Mouse (Mus musculus): ENCODE results near the gene Tbx1.

The Tbx1 gene

GRCm38 (mm10) chr16:18622916-18623750, 32.7 kb upstream of the Tbx1 start:
- DNase-seq (ENCODE audit: low read depth in 1 of 2, low spot score in 2 of 2), result no peak

GRCm38 (mm10) chr16:18622019-18622418, 31.5 kb upstream of the Tbx1 start, which contains the start of gene Gp1bb:
Gene Gp1bb (minus strand): TSS chr16:18622403.
- DNase-seq (ENCODE audit: low read depth in 1 of 2, low spot score in 2 of 2), result no peak

DNA sequence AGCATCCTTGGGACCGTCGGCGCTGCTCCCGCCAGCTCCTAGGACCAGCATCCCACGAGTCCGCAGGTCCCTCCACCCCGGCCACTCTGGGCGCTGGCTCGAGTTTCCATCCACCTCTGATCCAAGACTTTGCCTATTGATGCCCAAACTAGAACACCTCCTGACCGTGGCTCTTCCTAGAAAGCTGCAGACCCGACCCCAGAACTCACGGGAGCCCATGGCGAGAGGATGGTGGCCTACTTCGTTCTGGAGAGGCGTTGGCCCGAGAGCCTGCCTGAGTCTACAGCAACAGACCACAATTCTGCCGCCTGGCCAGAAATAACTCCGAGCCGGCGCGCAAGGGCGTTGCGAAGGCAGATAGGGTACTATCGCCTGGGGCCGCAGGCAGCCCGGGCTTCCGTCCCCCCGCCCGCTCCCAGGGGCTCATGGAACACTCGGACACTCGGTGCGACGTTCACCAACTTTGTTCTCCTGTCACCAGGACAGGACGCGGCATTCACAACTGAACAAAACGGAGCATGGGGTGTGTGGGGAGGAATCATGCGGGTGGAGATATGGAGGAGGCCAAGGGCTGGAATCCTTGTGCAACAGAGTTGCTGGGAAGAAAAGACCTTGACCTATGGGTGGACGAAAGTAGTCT, 31.0 kb upstream of the Tbx1 start:
- DNase-seq (ENCODE audit: low read depth in 1 of 2, low spot score in 2 of 2), result no peak

- no peak for DNase-seq (ENCODE audit: low read depth in 1 of 2, low spot score in 2 of 2)
Measured at GRCm38 (mm10) chr16:18620601-18621361, 30.3 kb upstream of the Tbx1 start.

DNA sequence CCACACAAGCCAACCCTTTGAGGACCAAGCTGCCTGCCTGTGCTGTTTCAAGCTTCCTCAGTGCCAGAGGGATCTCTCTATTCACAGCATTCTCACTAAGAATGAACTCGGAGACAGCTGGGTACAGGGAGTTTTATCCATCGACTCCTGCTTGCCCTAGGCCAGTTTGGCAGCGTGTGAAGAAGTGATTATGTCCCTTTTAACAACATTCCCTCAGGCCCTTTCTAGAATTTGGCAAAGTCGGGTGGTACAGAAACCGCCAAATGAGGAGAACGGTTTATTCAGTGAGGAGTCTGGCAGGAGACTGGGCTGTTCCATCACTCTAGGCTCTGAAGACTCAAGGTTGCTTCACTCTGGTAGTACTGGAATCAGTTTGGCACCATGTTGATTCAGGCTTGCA, 29.7 kb upstream of the Tbx1 start:
- no peak for DNase-seq (ENCODE audit: low read depth in 1 of 2, low spot score in 2 of 2)

GRCm38 (mm10) chr16:18619110-18619509, 28.6 kb upstream of the Tbx1 start:
- DNase-seq (ENCODE audit: low read depth in 1 of 2, low spot score in 2 of 2), result no peak

- no peak for DNase-seq (ENCODE audit: low read depth in 1 of 2, low spot score in 2 of 2)
Measured at GRCm38 (mm10) chr16:18618297-18618696, 27.8 kb upstream of the Tbx1 start.

DNA sequence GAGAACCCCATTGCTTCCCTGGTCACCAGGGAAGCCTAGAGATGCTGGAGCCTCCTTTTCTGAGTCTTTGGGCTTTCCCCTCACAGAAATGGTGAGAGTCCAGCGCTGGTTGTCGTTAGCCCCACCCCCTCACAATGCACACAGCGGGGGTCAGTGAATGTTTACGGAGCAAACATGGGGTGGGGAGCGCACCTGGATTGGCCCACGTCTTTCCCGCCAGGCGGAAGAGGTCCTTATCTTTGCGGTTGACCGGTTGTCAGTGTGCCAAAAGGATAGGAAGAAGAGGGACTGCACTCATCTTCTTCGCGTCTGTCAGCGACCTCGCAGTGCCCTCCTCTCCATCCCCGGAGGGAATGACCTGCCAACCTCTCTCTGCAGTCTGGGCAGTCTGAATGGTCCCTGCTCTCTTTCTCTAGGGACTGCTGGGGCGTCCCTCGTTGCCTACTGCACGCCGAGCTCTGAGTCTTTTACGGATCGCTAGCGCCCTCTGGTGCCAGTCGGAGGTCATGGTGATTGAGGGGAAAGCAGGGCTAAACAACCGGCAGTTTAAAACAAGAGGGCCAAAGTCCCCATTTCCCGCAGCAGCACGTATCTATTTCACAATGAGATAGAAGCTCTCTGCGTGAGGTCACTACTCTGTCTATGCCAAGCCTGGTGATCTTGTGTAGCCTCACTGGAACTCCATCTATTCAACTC, 27.0 kb upstream of the Tbx1 start:
- peak; percentile 22 to 68 for DNase-seq (ENCODE audit: low read depth in 1 of 2, low spot score in 2 of 2)

- no peak for DNase-seq (ENCODE audit: low read depth in 1 of 2, low spot score in 2 of 2)
Measured at GRCm38 (mm10) chr16:18613301-18613700, 22.8 kb upstream of the Tbx1 start.

GRCm38 (mm10) chr16:18611752-18612151, 21.3 kb upstream of the Tbx1 start:
- DNase-seq (ENCODE audit: low read depth in 1 of 2, low spot score in 2 of 2), result no peak

GRCm38 (mm10) chr16:18609099-18609498, 18.6 kb upstream of the Tbx1 start:
- no peak for DNase-seq (ENCODE audit: low read depth in 1 of 2, low spot score in 2 of 2)

GRCm38 (mm10) chr16:18608226-18608625, 17.8 kb upstream of the Tbx1 start:
- no peak for DNase-seq (ENCODE audit: low read depth in 1 of 2, low spot score in 2 of 2)

- no peak for DNase-seq (ENCODE audit: low read depth in 1 of 2, low spot score in 2 of 2)
Measured at GRCm38 (mm10) chr16:18605705-18606104, 15.2 kb upstream of the Tbx1 start.

DNA sequence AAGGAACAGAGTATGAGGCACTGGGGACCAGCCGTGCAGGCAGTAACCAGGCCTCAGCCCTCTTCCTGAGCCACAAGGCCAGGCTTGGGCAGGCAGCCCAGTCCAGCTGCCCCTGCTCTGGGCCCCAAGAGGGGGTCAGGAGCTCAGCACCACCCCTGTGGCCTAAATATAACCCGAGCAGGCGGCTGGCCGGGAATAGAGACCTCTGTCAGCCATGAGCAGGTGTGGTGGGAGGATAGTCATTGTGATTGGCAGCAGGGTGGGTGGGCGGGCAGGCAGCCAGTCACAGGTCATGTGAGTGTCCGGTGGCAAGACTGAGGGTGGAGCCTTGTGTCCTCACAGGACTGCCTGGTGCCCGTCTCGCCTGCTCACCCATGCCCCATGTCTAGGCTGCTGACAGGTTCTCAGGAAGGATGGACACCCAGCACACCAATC, 13.8 kb upstream of the Tbx1 start:
- DNase-seq (ENCODE audit: low read depth in 1 of 2, low spot score in 2 of 2), result no peak

DNA sequence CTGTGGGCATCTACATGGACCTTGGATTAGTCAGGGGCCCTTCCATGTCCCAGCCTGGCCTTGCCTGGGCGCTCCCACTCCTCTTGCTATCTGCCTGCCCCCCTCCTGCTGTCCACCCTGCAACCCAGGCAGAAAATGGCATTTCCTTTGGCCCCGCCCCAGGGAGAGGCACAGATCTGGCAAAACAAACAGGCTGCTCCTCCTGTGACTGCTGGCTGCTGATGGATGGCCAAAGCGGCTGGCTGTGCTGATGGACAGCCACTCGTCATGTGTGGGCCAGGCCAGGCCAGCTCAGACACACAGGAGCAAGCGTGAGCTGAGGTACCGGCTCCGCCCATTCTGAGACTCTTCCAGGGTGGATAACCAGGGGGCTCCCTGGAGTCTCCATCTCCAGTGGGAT, 11.0 kb upstream of the Tbx1 start:
- DNase-seq (ENCODE audit: low read depth in 1 of 2, low spot score in 2 of 2), result no peak

DNA sequence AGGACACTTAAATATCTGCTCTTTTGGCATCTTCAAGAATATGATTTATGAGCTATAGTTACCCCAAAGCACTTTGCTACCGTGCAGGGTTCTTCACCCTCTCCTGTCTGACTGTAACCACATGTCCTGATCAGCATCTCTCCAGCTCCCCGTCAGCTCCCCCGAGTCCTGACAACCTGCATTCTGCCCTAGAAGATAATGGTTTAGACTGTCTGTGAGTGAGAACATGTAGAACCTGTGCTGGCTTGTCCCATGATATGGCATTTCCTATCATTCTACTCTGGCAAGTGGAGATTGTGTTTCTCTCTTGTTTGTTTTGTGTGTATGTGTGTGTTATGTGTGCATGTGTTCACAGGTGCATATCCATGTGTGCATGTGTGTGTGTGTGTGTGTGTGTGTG, 7.5 kb upstream of the Tbx1 start:
- DNase-seq (ENCODE audit: low read depth in 1 of 2, low spot score in 2 of 2), result no peak

- DNase-seq (ENCODE audit: low read depth in 1 of 2, low spot score in 2 of 2), result no peak
Measured at GRCm38 (mm10) chr16:18596255-18596654, 5.8 kb upstream of the Tbx1 start.

DNA sequence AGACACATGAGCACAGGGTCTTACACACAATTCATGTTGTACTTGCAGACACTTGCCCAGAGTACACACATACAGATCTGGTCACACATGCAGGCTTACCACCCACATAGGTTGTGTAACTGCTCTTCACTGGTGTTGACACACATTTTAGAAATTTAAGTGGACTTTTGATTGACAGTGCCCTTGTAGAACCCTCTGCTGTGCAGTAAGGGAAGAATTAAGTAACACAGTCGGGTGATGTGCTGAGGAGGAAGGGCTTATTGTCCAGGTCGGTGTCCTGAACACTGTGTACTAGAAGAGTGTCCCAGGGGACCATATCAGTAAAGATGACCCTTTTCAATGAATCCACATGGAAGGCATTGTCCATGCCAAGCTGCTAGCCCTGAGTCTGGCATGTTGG, 3.5 kb upstream of the Tbx1 start:
- no peak for DNase-seq (ENCODE audit: low read depth in 1 of 2, low spot score in 2 of 2)

DNA sequence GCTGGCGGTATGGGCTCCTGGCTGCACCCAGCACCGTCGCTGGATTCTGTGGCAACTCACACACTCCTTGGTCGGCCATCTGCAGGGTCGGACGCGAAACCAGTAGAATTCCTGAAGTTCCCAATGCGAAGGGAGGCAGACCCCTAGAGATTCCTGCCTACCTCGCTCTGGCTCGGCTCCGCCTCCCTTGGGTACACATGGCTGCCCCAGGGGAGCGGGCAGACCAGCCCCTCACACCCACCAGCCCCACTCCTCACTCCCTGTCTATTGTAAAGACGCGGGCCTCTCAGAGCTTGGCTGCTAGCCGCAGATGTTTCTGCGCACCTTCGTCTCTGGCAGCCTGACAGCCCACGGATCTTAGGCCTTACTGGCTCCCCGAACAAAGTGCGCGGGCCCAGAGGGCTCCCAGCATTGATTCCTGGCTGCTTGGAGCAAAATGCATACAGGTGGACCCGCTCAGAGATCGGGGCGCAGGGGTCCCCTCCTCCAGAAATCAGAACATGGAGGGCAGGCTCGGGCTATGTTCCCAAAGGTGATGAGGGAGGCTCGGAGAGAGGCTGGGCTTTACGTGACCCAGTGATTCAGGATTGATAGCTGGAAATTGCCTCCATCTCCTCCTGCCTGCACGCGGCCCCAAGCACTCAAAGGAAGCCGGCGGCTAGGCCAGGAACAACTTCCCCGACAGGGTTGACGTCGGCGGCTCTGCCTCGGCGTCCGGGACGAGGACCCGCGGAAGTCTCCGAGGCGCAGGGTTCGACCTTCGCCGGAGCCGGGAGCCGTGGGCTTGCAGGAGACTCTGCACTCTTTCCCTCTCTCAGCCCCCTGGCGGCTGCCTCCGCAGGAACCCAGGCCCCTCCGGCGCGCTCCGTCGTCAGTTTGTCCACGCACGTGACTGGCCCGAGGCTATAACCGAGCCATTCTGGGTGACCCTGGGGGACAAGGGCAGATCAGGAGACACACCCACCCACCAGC, 862 bp upstream of the Tbx1 start:
- DNase-seq (ENCODE audit: low read depth in 1 of 2, low spot score in 2 of 2), result no peak

DNA sequence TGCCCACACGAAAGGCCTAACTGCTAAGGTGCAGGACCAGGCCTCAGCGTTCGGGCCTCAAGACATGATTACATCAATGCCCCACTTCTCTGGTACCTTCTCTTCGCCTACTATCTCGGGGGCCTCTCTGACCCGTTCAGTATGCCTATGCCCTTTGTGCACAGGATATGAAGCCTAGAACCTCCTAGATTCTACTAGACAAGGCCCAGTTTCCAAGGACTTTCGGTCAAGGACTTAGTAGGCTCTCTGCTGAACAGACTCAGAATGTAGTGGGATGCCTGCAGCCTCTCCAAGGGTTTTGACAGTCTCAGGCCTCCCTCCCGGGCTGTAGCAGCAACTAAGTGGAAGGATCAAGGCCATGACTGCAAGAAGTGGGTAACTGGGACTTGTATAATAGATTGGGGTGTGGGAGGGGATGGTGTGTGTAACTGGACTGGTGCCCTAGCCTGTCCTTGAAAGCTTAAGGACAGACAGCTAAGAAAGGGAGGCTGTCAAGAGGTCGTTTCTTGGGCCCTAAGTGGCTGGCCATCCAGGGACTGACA, 1.3 kb downstream of the Tbx1 start:
- no peak for DNase-seq (ENCODE audit: low read depth in 1 of 2, low spot score in 2 of 2)
